ENCODE assay signal across 11 mouse cellular contexts in the genomic region with DNA sequence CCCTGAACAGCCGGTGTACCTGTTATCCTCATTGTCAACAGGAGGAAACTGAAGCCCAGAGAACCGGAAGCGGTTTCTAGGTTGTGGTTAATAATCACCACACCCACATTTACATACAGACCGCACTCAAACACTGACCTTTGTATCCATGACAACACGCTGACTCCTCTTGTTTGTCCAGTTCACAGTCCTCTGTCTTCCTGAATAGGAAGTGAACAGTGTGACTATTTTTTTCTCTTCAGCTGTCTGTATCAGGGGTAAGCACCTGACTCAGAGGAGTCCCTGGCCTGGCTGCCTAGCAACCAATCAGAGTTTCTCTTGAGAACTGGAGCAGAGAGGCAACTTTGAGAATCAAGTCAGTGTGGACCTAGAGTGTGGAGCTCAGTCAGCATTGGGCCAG.
A peak's percentile ranks its signal among the peaks of the same experiment; 100 is the strongest.
DNase-seq lines count a peak whose midpoint lies in the region; ATAC-seq lines count a peak whose summit lies in the region.
"Had no signal": no experiment of that assay in that cellular context is flagged by ENCODE, and none has a peak within 500 bp of the region (broad histone marks: within the 10 kb centered on the region; RNA-seq: fewer than 3 reads in every experiment).

No protein-coding gene starts in this region.

- DNase-seq in embryo, embryonic 10.5 days (ENCODE audit: low spot score), result peak; percentile 14
- DNase-seq in embryo, embryonic 10 days (ENCODE audit: low spot score), result no peak
- DNase-seq in 416B (ENCODE audit: low read depth), result peak; percentile 24
- peak; percentile 18 for DNase-seq in lung, postnatal 10 days
- DNase-seq in gastrocnemius, postnatal 10 days, result no peak
- no peak for DNase-seq in gastrocnemius, postnatal 14 days
- DNase-seq: cerebellum, adult 18-20 months; heart, postnatal 10 days; right cerebral cortex, postnatal 14 days had no signal

- H3K27ac ChIP-seq in intestine, embryonic 16.5 days (ENCODE audit: low read length), result no peak overlapping the region
- no peak overlapping the region for H3K27ac ChIP-seq in forebrain, embryonic 16.5 days (ENCODE audit: low read length)

- WGBS in intestine, embryonic 16.5 days, result 58% methylated on average over 5 of the region's 5 CpGs
- WGBS in forebrain, embryonic 16.5 days, result 92% methylated on average over 5 of the region's 5 CpGs

- H3K4me3 ChIP-seq in intestine, embryonic 16.5 days (ENCODE audit: low read length), result no peak overlapping the region; the same call in 1 of the 2 replicates
- no peak overlapping the region for H3K4me3 ChIP-seq in forebrain, embryonic 16.5 days (replicated peaks; ENCODE audit: low read length)

- intact Hi-C loops in gastrocnemius, postnatal 14 days (cut with DNase I; ENCODE audit: low total_unique reads), result no loop called here

- H3K9ac ChIP-seq in intestine, embryonic 16.5 days (ENCODE audit: low read depth, low read length), result no peak overlapping the region
- H3K9ac ChIP-seq in forebrain, embryonic 16.5 days (replicated peaks; ENCODE audit: low read depth, low read length), result no peak overlapping the region

- no peaks in the 10 kb centered on the region; the same call in none of the 2 replicates for H3K9me3 ChIP-seq in intestine, embryonic 16.5 days (ENCODE audit: control insufficient read depth, low read length)
- no peaks in the 10 kb centered on the region for H3K9me3 ChIP-seq in forebrain, embryonic 16.5 days (ENCODE audit: control insufficient read depth, low read length)

- peak overlapping the region; percentile 29 for H3K4me2 ChIP-seq in intestine, embryonic 16.5 days (ENCODE audit: low read depth, low read length)
- H3K4me2 ChIP-seq in forebrain, embryonic 16.5 days (ENCODE audit: low read length), result no peak overlapping the region

- H3K36me3 ChIP-seq in intestine, embryonic 16.5 days (ENCODE audit: control insufficient read depth, insufficient read depth, low read length), result no peaks in the 10 kb centered on the region
- H3K36me3 ChIP-seq in forebrain, embryonic 16.5 days (ENCODE audit: control insufficient read depth, insufficient read depth), result no peaks in the 10 kb centered on the region

- ATAC-seq in intestine, embryonic 16.5 days, result peak; percentile 99
- ATAC-seq in forebrain, embryonic 16.5 days, result no peak

- no peaks in the 10 kb centered on the region for H3K27me3 ChIP-seq in intestine, embryonic 16.5 days (replicated peaks; ENCODE audit: control insufficient read depth, insufficient read depth, low read length)
- H3K27me3 ChIP-seq in forebrain, embryonic 16.5 days (replicated peaks; ENCODE audit: control insufficient read depth, insufficient read depth, low read length), result no peaks in the 10 kb centered on the region

- 0 out of 2 replicates have a peak, but pooled peaks cover 3% of the 10 kb centered on the region for H3K4me1 ChIP-seq in intestine, embryonic 16.5 days (ENCODE audit: control insufficient read depth, insufficient read depth, low read length)
- H3K4me1 ChIP-seq in forebrain, embryonic 16.5 days (replicated peaks; ENCODE audit: control insufficient read depth, insufficient read depth, low read length), result 0 out of 2 replicates have a peak, but pooled peaks cover 2% of the 10 kb centered on the region

Comparison
In these comparisons a context has a peak if more than half of its experiments do, and no peak if none do; other contexts are left out.
1. DNase-seq: peak in embryo, embryonic 10.5 days (single experiment), 416B (single experiment) and lung, postnatal 10 days (single experiment); none in embryo, embryonic 10 days (single experiment), gastrocnemius, postnatal 10 days (single experiment) and gastrocnemius, postnatal 14 days (single experiment).